Mouse (Mus musculus): ENCODE results near the gene Dact1.

GRCm38 (mm10) chr12:71274519-71275237, 35.0 kb upstream of the Dact1 start:
- TF ChIP-seq POLR2A (IDR thresholded peaks at IDR 0.05; ENCODE audit: low read depth, low read length) (no peak), ZKSCAN1 (IDR thresholded peaks at IDR 0.05; ENCODE audit: borderline replicate concordance, low read depth, low read length) (no peak), ZC3H11A (IDR thresholded peaks at IDR 0.05; ENCODE audit: low read depth, low read length) (no peak), MAFK (IDR thresholded peaks at IDR 0.05; ENCODE audit: insufficient replicate concordance, low read length) (no peak), HCFC1 (IDR thresholded peaks at IDR 0.05; ENCODE audit: low read depth, low read length) (no peak), CHD2 (IDR thresholded peaks at IDR 0.05; ENCODE audit: low read length) (no peak), MYC (IDR thresholded peaks at IDR 0.05; ENCODE audit: low read depth, low read length) (no peak), USF1 (IDR thresholded peaks at IDR 0.05; ENCODE audit: low read depth, low read length) (no peak), UBTF (IDR thresholded peaks at IDR 0.05; ENCODE audit: low read depth, low read length) (no peak), PAX5 (IDR thresholded peaks at IDR 0.05; ENCODE audit: low read length) (no peak), CTCF (conservative IDR thresholded peaks at IDR 0.05 in 1 of 2, IDR thresholded peaks at IDR 0.05 in 1 of 2; ENCODE audit: low read depth in 2 of 2, low read length in 2 of 2) (peak; percentile 15 to 28; a peak in 1 of 4 replicates), MAZ (IDR thresholded peaks at IDR 0.05; ENCODE audit: low read depth, low read length) (no peak), ETS1 (conservative IDR thresholded peaks at IDR 0.05; ENCODE audit: low read depth, low read length) (no peak), SMC3 (IDR thresholded peaks at IDR 0.05; ENCODE audit: low read depth, low read length) (peak; percentile 16)

Data from CH12.LX (cell line).